Mouse (Mus musculus) gastrocnemius, postnatal 10 days (tissue): ENCODE measurements around the gene Timp3. TPM values are rescaled to one million over a fixed set of nuclear protein-coding genes. Genes with fewer than 3 reads are reported as not detected.
A peak's percentile ranks its signal among the peaks of the same experiment; 100 is the strongest.

ENCODE experiments used
- DNase-seq: peaks from one replicate; pipeline ENCODE4 v3.0.0; 2021; ENCODE audit warnings: mixed read lengths
- long read RNA-seq, 2 experiments: library from polyadenylated mRNA; stranded (forward); transcript quantifications; one replicate each; pipeline ENCODE4 v2.0.0; 2021
- total RNA-seq, 2 experiments: library from RNA; stranded (reverse); gene quantifications; 2 replicates each; pipeline ENCODE4 v1.2.3; 2021

The Timp3 gene
- 100 to 1,000 TPM; 104 to 106 TPM for total RNA-seq
- long read RNA-seq, experiment 1, full-length matches to known transcripts = 39 of 63 reads
- long read RNA-seq, experiment 1, partial matches to known transcripts = 22 of 63 reads
- long read RNA-seq, experiment 1, other reads (novel, unspliced or antisense) = 2 of 63 reads
- long read RNA-seq, experiment 2, full-length matches to known transcripts = 35 of 66 reads
- long read RNA-seq, experiment 2, partial matches to known transcripts = 31 of 66 reads
- long read RNA-seq, experiment 2, other reads (novel, unspliced or antisense) = 0 of 66 reads

DNA sequence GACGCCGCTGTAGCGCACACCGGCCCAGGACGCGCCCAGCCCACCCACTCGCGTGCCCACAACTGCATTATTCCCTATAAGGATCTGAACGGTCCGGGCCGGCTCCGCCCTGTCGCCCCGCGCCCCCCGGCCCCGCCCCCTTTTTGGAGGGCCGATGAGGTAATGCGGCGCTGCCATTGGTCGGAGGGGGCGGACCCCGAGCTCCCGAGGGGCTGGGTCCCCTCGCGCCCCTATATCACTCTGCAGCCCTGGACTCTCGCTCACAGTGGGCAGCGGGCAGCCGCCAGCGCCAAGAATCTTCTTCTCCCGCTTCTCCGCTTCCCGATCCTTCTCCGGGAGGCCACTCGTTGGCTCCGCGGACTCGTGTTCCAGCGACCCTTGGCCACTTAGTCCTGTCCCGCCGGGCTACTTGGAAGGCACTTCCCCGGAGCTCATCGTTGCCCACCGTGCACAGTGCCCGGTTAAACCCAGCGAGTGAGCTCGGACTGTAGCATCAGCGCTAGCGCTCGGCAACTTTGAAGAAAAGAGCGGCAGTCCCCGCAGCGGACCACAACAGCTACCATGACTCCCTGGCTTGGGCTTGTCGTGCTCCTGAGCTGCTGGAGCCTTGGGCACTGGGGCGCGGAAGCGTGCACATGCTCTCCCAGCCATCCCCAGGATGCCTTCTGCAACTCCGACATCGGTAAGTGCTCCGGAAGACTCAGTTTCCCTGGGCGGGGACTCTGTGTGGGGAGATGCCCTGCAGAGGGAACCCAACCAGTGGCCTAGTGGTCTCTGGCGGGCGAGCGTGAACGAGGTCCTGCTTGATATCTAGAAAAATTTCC lies at the start of gene Timp3:
Gene Timp3 (plus strand): TSS at position 80 of the 824 bp plus-strand sequence.
- peak; percentile 73 for DNase-seq

DNA sequence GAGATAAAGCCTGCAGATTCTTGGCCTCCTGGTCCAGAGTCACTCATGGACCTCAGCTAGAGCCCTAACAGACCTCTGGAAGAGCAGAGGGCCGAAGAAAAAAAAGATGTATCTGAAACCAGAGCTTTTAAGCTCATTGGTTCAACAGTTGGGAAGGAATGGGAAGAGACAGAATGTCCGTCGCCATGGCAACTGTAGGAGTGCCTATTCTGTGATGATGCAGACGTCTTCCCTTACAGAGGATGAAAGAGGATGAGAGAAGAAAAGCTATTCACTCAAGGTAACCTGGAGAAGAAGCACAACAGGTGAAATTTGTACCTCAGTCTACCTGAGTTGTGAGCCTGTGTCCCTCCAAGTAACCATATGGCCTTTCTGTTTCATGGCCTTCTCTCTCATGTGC lies 44.0 kb upstream of the Timp3 start:
- DNase-seq = no peak

DNA sequence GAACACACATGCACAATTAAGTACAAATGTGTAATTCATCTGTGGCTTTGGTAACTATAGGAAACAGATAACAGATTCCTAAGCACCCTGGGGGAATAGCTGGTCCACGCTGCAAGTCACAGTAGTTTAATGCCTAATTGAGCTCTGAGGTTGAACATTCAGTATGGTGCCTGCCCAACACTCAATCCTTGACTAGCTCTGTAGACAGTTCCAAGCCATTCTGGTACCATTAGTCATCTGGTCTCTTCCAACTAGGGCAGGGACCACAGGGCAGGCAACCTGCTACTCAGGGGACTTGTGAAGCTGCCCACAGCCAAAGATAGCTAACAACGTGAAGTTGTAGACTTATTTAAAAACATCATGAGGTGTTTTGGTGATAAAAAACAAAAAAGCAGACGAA lies 43.1 kb upstream of the Timp3 start:
- DNase-seq = no peak

DNA sequence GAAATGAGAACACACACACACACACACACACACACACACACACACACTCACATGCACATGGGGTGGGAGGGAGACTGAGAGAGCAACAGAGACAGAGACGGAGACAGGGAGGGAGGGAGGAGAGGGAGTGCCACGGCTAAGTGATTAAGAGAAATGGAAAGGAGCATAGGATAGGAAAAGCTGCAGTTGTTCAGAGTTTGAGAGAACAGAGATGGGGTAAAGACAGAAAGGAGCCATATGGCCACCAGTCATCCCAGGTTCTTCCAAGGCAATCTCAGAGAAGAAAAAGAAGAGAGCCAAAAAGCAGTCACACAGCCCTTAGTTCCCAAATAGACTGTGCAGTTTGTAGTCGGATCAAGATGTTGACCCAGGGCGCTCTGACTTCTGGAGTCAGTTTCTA lies 42.1 kb upstream of the Timp3 start:
- no peak for DNase-seq

DNA sequence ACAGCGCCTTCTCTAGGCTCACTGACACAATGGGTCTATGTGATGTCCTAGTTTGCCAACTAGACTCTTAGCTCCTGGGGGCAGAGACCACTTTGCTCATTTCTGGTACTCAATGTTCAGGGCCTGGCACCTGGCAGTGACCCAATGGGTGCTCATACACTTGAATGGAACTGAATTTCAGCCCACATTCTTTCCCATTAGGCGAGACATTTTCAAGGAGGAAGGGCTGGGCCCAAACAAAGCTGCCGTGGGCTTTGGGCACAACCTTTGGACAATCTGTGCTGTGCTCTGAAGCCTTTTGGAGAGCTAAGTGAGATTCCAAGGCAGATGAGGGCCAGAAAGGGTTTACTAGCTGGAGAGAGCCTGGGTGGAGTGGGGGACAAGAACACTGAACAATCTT lies 41.2 kb upstream of the Timp3 start:
- DNase-seq = no peak

DNA sequence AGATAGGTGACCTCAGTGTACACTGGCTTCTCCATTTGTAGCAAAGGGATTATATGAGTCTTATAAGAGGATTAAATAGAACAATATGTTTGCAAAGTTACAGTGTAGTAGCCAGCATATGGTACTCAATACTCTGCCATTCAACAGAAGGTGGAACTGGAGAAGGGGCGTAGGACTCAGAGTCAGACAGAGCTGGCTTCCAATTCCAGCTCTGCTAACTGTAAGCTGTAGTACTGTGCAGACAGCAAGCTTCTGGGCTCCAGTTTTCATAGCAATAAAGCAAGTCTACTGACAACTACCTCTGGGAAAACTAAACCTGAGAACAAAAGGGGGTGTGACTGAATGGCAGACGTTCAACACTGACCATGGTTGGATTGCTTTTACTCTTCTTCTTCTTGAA lies 38.4 kb upstream of the Timp3 start:
- DNase-seq = no peak

DNA sequence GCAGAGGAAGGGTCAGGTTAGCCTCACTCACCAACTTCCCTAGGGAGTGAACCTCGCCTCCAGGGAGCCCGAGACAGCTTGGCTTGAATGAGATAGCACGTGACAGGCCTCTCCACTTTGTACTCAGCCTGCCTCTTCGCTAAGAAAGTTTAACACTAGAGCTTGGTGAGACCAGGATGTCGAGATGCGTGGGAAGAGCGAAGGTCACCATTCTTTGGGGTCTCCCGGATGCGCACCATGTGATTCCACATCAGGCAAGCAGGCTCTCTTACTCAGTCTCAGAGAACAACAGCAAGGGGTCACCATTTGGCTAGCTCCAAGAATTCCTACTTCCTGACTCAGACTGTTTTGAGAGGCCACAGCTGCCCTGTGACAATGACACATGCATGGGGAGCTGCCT lies 35.6 kb upstream of the Timp3 start:
- no peak for DNase-seq

DNA sequence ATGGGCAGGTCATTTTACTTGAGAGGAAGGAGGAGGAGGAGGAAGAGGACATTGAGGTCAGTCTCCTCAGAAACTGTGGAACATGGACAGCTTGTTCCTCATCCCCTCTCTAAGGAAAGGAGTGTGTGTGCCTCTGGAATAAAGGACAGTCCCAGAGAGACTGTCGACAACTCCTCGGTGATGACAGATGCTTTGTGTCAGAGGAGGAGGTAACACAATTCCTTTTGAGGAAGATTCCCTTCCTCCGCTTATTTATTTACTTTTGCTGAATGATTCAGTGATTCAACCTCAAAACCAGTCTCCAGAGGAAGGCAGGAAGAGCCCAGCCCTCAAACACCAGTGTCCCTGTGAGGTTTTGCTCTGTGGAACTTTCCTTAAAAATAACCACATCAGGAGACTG lies 29.9 kb upstream of the Timp3 start:
- DNase-seq = no peak

DNA sequence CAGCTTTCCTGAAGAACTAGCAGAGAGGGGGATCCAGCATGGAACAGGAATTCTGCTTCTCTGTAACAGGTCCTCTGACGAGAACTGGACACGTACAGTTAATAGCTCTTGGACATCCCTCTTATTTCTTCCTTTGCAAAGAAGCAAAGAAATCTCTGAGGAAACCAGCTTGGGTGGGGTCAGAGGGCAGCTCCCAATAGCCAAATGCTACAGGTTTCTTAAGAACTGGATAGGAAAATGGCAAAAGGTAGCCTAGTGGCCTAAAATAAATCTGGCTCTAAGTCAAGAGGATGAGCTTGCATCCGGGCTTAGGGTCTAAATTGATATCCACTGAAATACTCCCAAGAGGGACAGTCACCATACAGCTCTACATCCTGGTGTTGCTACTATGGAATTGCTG lies 27.3 kb upstream of the Timp3 start:
- DNase-seq = no peak

DNA sequence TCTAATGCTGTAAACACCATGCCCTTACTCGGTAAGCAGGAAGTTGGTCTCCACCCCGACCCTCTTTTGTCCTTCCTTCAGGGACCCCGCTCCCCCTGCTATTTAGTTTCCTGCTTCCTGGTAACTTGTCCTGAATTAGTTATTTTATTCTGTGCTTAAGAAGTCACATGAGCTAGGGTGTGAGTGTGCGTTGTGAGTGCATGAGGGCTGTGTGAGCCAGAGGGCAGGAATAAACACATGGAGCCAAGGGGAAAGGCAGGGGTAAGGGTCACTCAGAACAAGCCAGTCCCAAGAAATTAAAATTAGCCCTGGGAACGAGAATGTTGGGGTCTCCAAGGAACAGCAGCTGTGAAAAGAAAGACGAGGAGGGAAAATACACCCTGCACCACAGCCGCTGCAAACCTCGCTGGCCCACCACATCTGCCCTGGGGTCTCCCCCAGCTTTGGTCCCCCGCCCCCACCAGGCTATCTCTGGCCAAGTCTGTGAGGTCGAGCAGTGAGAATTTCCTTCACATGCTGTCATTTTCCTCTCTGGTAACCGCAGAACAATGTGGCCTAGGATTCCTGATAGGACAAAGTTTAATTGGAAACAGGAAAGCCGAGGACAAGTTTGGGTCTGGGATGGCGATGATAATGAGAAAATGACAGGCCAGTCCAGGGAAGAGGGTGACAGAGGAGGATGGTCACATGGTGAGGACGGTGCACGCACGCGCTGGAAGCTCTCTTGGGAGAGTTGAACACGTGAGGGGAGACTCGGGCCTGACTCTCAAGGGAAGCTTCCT lies 26.6 kb upstream of the Timp3 start:
- no peak for DNase-seq

DNA sequence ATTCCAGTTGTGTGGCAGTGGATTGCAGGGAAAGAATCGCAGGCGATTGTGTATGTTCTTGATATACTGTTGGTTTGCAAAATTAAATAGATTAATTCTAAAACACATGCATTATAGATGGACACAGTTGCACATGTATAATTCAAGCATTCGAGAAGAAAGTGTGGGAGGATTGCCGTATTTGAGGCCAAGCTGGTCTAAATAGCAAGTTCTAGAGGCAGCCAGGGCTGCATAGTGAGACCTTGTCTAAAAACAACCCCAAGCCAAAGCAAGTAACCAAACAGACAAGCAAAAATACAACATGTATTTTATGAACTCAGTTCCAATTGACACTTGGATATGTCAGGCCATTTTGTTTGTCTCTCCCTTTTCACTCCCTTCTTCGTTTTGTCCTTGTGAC lies 24.6 kb upstream of the Timp3 start:
- no peak for DNase-seq

DNA sequence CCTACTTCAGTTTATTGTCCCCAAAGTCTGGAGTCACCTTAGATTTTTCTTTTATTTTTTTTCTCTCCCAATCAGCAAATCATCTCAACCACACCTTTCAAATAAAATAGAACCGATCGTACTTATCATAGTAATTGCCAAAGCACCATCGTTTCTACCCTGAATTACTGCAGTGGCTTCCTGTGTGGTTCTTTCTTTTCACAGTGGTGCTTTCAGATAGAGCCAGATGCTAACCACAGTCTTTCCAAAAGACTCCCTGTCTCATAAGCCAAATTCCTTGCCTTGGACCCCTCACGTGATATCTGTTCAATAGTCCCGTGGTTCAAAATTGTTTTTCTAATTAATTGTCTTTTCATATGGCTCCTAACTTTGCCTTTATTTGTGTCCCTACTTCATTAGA lies 22.8 kb upstream of the Timp3 start:
- no peak for DNase-seq

DNA sequence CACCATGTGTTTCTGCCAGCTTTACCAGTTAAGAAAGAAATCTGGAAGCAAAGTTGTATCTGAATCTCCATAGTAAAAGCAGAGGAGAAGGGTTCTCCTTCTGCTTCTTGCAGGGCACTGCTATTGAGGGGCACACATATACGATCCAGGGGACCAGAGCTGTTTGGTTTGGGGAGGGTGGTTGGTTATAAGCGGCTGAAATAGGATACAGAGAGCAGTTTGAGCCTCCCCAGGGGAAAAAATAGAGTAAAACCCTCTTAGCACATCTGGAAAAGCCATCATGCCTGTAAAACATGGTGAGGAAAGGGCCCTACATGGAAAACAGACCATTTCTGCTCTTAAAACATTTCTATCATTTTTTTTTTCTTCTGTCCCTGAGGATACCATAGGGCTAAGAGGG lies 21.7 kb upstream of the Timp3 start:
- DNase-seq = no peak

DNA sequence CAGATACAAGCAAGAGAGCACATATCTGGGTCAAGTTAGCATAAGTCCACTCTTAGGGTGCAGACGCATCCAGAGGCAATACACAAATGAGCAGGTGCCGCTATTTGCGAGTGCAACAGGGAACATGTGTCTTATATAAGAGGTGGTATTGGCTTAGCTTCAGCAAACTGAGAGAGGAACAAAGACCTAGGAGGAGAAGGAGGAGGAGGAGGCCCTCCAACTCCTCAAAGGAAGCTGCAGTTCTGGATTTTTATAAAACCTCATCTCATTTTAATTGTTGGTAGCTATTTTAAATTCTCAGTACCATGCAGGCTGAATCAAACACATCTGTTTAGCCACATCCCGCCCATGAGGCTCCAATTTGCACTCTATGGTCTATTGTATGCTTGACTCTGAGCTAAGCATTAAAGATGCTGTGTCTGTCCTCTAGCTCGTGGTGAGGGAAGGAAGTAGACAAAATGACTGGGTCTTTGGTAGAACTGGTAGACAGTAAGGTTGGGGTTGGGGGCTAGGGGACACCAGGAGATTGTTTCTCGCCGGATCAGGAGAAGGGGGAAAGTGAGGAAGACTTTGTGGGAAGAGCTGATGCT lies 20.5 kb upstream of the Timp3 start:
- DNase-seq = no peak

DNA sequence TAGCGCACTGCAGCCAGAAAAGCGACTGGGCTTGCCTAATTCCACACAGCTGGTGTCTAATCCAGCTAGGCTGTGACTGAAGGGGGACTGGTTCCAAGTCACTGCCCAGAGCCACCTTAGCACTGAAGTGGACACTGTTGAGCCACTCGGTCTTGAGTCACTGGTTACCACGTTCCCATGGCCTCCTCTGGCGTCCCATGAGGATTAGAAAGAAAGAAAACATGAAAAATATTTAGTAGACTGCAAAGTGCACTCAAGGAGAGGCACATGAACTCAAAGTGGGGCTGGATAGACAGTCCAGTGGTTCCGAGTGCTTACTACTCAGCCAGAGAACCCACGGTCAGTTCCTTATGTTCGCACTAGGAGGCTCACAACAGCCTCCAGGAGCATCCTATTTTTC lies 18.9 kb upstream of the Timp3 start:
- no peak for DNase-seq

DNA sequence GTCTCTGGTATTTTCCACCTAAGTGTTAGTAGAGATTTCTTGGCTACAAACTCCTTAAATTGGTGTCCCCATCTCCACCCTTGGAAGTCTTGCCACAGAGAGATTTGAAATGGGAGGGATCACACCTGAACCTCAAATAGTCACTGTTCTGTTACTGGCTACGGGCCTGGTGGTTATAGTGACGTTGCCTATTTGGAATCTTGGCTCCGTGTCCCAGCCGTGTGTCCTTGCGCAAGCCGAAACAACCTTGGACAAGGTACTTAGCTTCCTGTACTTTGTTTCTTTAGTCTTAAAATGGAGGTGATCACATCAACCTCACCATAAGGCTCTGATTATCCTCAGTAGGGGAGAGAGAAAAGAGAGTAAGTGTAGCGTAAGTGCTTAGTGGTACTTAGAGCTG lies 13.7 kb upstream of the Timp3 start:
- DNase-seq = no peak

DNA sequence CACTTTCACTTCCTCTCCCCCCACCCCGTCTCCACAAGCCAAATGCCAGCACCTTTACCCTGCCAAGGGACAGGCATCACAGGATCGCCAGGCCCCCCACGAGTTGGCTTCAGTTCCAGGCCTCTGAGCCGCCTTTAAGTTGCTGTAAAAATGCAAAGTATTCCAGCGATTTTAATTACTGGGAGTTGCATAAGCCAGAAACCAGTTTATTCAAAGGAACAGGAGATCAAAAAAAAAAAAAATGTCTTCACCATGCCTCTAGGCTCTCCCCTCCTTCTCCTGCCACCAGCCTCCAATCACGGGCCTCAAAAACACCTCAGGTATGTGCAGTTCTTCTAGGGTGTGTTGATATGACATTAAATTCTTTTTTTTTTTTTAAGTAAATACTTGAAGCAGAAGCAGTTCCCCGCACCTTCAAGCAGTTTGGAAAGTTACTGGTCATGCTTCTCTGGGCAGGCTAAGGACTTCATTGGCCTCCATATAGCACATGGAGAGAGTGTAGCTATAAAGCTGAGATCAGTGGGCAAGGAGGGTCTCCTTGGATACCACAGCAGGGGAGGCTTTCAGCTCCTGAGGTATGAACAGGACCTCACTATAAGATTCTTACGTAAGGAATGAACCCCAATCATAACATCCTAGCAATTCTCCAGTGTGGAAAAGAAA lies 9.9 kb upstream of the Timp3 start:
- no peak for DNase-seq

DNA sequence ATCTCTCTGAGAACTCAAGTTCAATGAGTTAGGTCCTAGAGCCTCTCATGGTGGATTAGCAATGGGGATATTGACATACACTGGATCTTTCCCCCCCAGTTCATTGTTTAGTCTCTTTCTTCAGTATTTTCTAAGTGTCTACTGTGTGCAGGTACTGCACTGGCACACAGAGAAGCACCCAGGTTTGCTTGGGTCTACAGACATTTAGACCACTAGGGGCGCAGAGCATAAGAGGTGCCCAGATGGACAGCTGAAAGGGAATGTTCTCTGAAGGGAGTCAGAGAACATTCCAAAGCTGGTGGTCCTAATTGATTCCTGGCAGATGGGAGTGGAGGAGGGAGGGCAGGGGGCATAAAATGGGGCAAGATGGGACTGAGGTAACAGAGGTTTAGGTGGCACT lies 6.3 kb upstream of the Timp3 start:
- DNase-seq = no peak

DNA sequence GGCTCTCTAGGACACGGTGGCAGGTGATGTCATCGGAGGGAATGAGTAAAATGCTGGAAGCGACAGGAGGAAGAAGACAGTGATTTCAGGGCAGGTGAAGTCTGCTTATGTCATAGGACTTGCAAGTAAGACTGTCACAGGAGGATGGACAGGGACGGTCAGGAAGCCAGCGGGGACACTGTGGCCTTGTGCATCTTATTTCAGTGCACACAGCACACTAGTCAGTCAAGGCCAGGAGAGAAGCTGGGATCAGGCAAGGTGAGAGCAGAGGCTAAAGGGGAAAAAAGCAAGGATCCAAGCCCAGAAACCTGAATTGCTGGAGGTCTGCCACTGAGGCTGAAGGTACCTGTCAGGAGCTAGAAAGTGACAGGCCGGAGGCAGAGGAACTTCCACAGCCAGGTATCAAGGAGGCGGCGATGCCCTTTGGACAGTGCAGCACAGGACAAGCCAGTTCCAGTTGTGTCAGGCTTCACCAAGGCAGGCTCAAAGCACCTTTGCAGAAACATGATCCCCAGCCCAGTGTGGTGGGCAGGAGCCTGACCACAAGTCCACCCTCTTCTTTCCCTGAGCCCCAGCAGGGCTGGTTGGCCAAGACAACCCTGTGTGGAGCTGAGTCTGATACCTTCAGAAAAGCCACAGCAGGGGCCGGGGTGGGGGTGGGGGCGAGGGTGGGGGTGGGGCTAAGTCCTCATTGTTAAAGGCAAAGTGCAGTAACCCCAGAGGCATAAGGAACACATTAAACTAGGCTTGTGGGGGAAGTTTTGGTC lies 5.4 kb upstream of the Timp3 start:
- DNase-seq = no peak

DNA sequence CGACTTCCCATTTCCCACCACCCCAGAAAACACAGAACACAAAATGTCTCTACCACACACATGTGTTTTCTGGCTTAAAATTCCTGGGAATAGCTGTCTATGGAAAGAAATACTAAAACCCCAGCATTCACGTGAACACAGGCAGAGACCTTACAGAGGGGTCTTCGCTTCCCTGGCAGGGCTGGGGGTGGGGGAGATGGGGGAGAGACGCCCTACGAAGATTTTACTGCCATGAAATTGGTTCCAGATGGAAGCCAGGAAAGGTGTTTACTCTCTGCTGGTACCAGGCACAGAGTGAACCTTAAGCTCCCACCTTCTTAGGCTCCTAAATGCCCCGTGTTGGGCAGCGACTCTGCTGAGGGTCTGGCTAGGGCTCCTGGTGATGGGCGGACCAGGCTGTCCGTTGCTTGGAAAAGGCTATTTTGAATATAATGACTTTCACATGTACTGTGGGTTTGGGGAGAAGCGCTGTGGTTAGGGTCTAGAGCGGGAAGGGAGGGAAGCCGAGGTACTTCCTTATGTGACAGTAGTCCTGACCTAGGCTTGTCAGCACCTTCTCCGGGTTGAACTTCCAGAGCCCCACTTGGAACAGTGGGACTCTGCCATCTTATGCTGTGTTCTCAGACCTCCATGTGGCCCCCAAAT lies 4.6 kb upstream of the Timp3 start:
- DNase-seq = no peak

DNA sequence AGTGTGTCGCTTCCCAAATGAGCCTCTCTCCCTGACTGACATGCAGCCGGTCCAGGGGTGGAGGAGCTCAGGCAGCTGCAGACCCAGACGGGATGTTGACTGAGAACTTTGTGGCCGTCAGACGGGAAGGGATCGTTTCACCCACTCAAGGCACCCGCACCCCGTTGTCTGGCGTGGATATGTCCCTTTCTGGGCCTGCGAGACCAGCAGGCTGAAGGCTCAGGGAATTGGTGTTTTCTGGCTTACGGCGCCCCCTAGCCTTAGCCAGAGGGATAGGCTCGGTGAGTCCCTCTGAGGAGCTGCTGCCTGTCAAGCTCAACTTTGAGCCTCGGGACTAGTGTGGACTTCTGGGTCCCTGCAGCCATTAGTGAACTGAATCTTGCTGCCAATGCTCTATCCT lies 4.1 kb upstream of the Timp3 start:
- DNase-seq = peak; percentile 79
